Mouse (Mus musculus) myocyte (in vitro differentiated cells): ENCODE measurements at regions not wholly inside any gene's neighbourhood (a gene's known extent, or its start where the extent isn't known, plus 50 kb on each side); places are given as distances from the start of the nearest gene placed in this dataset.

Experiments
- MAX ChIP-seq: IDR thresholded peaks from one replicate; pipeline ENCODE4 v1.6.1; 2011; ENCODE audit warnings: low read depth, mild to moderate bottlenecking, control low read depth
- POLR2A ChIP-seq: IDR thresholded peaks from one replicate; pipeline ENCODE4 v1.6.1; 2011; ENCODE audit warnings: low read depth, mild to moderate bottlenecking, control low read depth, moderate library complexity; ENCODE audit not compliant: insufficient read length
- POLR2AphosphoS2 ChIP-seq: IDR thresholded peaks from one replicate; pipeline ENCODE4 v1.6.1; 2011; ENCODE audit warnings: low read depth, control low read depth; ENCODE audit not compliant: insufficient read length
- TCF3 ChIP-seq: IDR thresholded peaks from one replicate; pipeline ENCODE4 v1.6.1; 2011; ENCODE audit warnings: low read depth, control low read depth; ENCODE audit not compliant: insufficient read length
- USF1 ChIP-seq: IDR thresholded peaks from one replicate; pipeline ENCODE4 v1.6.1; 2011; ENCODE audit warnings: low read depth, mild to moderate bottlenecking, control low read depth, moderate library complexity

DNA sequence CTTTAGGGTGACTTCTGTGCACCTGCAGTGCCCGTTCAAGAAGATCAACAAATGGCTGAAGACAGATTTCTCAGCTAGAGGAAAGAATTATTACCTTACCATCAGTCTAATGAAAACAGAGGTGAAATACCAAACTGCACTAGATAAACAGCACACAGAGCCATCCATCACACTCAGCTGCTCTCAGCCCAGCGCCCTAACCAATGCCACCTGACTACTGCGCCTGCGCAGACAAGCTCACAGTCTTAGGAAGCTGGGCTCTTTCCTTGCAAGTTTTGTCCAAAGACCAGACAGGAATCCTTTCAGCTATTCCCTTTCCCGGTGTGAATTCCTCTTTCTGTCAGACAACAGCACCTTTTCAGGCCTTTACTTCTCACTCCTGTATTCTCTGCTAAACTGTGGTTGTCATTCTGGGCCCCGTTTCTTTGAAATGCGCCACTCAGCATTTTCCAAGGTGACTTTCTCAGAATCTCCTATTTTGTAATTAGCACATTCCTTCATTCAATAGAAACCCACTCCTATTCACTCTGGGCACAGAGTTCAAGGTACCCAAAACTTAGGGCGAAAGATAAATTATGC, 292.8 kb downstream of the Mtx2 start:
- TF ChIP-seq POLR2A (no peak), POLR2AphosphoS2 (no peak), TCF3 (no peak), USF1 (no peak), MAX (no peak)
